Mouse (Mus musculus): ENCODE results near the gene Ccar1.
"Not testable (repeated sequence)": the region's sequence is repeated elsewhere in the genome, so short reads cannot be mapped to it uniquely, and the experiment has no call there.

The Ccar1 gene

GRCm38 (mm10) chr10:62792177-62793090 is at the start of gene Ccar1:
Ccar1 (minus strand) TSS chr10:62792286.
- DNase-seq (ENCODE audit: low spot score), result peak; percentile 100

DNA sequence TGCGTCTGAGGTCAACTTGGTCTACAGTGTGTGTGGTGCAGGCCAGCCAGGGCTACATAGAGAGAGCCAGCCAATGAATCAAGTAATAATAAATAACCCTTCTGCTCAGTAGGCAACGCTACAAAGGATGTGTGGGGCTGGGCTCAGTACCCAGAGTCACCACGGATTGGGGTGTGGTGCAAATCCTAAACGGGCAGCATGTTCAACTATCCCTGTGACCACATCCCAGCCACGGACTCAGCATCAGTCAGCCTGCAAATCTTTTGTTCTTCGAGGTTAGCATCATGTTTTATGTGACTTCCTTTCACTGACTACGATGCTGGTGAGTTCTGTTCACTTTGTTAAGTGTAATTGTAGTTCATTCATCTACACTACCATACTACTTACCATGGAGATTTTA is 48.6 kb upstream of the Ccar1 start:
- DNase-seq (ENCODE audit: low spot score), result no peak

DNA sequence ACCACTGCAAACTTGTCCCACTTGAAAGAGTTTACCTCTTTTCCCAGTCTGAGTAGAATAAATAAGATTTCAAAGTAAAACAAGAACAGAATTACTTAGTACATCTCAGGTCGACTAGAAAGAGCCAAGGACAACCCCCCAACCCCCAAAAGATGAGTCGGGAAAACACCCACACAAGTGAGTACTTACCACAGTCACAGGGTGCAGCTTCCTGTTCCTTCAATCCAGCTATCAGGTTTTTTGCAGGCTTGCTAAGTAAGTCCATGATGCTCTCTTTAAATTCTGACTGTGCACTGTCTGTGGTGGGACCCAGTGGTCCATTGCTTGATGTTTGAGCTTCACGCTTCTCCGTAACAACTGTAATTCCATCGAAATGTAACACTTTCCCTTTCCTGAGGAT is 45.9 kb upstream of the Ccar1 start:
- DNase-seq (ENCODE audit: low spot score), result no peak

DNA sequence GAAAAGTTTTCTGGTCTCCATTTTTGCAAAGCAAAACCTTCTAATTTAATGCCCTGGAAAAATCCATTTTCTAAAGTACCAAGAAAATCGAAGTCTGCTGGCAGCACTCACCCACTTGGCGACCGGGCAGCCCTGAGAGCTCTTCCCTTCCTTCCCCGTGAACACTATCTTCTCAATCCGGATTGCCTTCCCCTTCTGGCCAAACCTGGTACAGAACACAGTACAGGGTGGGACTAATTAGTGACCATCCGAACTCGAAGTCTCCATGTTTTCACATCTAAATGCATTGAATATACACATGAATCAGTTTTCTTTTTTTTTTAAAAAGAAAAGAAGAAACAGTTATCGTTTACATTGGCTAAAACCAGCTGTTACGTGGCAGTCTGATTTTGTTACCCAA is 40.7 kb upstream of the Ccar1 start:
- DNase-seq (ENCODE audit: low spot score), result no peak

DNA sequence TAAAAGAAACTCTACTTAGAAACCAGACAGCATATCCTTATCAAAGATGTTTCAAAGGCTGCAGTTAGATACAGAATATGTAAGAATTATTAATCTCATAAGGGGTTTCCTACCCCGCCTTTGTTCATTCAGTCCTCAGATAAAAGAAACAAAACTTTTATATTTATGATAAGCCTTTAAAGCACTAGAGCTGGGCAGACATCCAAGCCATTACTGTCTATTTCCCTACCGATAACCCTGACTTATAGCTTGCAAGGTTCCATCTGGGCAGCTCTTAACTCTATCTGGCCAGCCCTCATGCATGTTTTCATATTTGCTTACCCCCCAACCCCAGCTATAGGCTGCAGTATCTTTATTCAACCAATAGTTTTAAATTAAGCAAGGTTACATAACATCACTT is 39.5 kb upstream of the Ccar1 start:
- DNase-seq (ENCODE audit: low spot score), result no peak

- DNase-seq (ENCODE audit: low spot score), result no peak
Measured at GRCm38 (mm10) chr10:62824474-62824873, 32.4 kb upstream of the Ccar1 start.

GRCm38 (mm10) chr10:62823431-62823830 is 31.3 kb upstream of the Ccar1 start:
- no peak for DNase-seq (ENCODE audit: low spot score)

DNA sequence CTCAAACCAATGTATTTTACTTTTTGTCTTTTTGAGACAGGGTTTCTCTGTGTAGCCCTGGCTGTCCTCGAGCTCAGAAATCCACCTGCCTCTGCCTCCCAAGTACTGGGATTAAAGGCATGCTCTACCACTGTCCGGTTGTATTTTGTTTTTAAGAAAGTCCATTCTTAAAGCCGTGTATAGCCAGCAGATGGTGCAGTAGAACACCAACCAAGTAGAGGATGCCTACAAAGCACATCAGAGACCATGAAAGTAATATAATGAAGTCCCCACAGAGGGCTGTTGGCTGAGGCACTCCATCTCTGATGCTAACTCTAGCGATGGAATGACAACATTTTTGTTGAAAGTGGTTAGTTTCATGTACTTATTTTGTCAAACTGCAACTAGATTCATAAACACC is 17.9 kb upstream of the Ccar1 start:
- DNase-seq (ENCODE audit: low spot score), result peak; percentile 14

- DNase-seq (ENCODE audit: low spot score), result no peak
Measured at GRCm38 (mm10) chr10:62808766-62809165, 16.7 kb upstream of the Ccar1 start.

- DNase-seq (ENCODE audit: low spot score), result no peak
Measured at GRCm38 (mm10) chr10:62808316-62808715, 16.2 kb upstream of the Ccar1 start.

- peak; percentile 41 for DNase-seq (ENCODE audit: low spot score)
Measured at GRCm38 (mm10) chr10:62804106-62804505, 12.0 kb upstream of the Ccar1 start.

DNA sequence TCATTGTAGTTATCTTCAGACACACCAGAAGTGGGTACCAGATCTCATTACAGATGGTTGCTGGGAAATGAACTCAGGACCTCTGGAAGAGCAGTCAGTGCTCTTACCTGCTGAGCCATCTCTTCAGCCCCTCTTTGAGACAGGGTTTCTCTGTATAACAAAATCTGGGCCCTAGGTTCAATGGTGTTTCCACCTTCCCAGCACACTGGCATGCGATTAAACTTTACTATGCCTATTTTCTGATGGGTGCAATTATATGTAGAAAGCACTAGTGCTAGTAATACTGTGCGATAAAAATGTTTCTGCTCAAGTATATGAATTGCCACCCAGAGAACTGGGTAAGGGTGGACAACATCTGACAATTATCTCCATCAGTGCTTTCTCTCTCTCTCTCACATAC is 11.2 kb upstream of the Ccar1 start:
- no peak for DNase-seq (ENCODE audit: low spot score)

DNA sequence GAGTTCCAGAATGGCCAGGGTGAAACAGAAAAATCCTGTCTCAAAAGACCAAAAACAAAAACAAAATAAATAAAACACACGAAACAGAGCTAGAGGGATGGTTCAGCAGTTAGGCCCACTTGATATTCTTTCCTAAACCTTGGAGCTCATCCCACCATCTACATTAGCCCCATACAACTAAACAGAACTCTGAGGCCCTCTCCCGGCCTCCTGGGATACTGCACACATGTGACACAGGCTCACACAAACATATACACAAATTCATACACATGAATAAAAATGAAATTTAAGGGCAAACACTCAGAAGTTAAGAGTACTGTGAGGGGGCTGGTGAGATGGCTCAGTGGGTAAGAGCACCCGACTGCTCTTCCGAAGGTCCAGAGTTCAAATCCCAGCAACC is 2.1 kb upstream of the Ccar1 start:
- DNase-seq (ENCODE audit: low spot score), result no peak

DNA sequence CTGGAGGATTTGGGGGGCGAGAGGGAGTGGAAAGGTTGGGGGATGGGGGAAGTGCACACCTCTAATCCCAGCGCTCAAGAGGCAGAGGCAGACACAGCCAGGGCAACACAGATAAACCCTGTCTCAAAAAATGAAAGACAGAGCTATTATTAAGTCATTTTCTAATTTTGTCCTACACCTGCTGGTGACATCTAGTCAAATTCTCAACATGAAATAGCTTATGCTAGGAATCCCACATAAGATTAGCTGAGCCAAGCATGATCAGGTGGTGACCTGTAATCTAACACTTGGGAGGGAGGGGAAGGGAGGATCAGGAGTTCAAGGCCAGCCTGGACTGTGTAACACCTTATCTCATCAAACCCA is 986 bp upstream of the Ccar1 start:
- no peak for DNase-seq (ENCODE audit: low spot score)

GRCm38 (mm10) chr10:62791251-62792176 is 572 bp downstream of the Ccar1 start:
- DNase-seq (ENCODE audit: low spot score), result peak; percentile 41

DNA sequence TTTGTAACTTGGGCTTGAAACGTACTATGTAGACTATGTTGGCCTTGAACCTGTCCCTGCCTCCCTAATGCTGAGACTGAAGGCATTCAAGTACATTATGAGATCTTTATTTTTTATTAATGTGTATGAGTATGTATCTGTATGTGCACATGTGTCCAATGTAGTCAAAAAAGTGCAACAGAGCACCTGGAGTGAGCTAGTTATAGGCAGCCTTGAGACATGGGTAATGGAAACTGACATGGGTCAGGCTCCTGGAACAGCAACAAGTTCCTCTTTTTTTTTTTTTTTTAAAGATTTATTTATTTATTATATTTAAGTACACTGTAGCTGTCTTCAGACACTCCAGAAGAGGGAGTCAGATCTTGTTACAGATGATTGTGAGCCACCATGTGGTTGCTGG is 10.3 kb downstream of the Ccar1 start:
- DNase-seq (ENCODE audit: low spot score), result not testable (repeated sequence)

DNA sequence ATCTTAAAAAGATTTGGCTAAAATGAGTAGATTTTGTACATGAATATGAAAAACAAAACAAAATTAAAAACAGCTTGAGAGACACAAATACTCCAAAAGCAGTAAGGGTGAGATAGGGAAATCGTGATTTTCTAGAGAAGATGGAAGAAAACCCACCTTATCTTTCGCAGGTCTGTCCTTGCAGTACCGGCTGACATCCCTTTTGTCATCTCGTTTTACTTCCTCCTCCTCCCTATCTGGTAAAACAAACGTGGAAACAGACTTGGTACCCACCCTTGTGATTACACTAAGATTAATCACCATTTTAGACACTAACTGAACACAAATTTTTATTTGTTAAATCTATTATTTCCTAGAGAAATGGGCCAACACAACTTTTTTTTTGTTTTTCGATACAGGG is 41.3 kb downstream of the Ccar1 start:
- DNase-seq (ENCODE audit: low spot score), result no peak

DNA sequence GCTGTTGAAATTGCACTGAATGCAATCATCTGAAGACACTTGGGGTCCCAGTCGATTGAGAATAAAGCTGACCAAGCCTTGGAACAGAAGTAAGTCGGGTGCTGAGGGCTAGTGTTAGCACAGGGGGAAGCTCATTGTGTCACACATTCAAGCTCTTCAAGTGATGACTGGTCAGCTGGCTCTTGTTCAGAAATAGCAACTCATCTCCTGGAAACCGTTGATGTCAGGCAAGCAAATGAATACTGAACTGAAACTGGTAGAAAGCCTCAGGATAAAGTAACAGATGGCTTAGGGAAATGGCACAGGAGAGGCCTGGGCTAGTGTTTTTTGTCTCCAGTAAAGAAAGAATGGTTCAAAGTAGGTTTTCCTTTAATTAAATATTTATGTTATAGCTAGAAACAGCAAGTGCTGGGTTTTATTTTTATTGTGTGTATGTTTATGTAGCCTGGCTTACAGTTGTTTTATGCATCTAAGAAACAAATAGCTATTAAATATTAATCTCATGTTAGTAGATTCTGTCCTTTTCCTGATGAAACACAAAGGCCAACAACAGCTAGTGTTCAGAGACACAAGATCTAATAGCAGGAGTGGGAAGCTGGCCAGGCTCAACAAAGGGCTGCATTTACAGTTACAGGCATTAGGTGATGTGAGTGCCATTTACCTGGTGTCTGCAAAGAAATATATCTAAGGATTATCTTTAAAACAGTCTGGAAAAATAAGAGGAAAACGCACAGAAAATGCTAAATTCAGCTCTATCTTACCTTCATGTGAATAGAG is 51.9 kb downstream of the Ccar1 start:
- DNase-seq (ENCODE audit: low spot score), result no peak

DNA sequence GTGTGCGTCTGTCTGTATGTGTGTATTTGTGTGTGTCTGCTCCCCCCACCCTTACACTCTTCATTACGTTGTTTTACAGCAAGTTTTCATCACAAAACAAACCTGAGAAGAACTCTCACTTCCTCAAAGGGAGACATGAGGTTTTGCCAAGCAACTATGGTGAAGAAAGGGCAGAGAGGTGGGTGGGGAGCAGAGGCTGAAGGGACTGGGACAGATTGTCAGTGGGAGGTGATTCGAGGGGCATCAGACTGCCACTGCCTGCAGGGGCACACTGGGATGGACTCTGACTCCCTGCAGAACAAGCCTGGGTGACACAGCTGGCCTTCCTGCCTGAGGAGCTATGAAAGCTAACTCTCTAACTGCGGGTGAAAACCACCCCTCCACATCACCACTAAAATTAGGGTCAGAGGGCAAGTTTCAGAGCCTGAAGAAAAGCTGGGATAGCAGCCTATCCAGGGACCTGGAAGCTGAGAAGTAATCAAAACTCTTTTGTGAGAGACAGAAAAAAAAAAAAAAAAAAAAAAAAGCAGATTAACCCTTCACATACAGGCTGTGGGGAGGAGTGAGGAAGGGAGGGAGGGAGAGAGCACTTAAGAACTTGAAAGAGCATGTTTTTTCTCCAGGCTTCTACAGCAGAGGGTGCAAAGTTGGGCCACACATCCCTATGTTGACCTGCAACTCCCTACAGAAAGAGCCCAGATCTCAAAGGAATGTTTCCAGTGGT is 55.0 kb downstream of the Ccar1 start:
- no peak for DNase-seq (ENCODE audit: low spot score)

GRCm38 (mm10) chr10:62730826-62731225 is 61.3 kb downstream of the Ccar1 start:
- DNase-seq (ENCODE audit: low spot score), result no peak
